Mouse (Mus musculus): Measurements from ENCODE around the gene Adnp.

- TF ChIP-seq CTCF (IDR thresholded peaks at IDR 0.05; ENCODE audit: low read depth) (no peak), EP300 (IDR thresholded peaks at IDR 0.05; ENCODE audit: low read depth) (no peak)
These were observed 6.8 kb downstream of the Adnp start for GRCm38 (mm10) chr2:168200014-168200691.
